Mouse (Mus musculus) embryonic facial prominence, embryonic 15.5 days (tissue): Measurements from ENCODE around the gene Sacs. TPM values are rescaled to one million over a fixed set of nuclear protein-coding genes. Genes with fewer than 3 reads are reported as not detected.
"Not testable (repeated sequence)": the region's sequence is repeated elsewhere in the genome, so short reads cannot be mapped to it uniquely, and the experiment has no call there.

Source experiments
- ATAC-seq: fragments of 200-750 bp; cut with Nextera tagmentation; 2 replicates; pipeline ENCODE4 v1.8.0; 2017; ENCODE audit warnings: low read depth, moderate TSS enrichment; ENCODE audit not compliant: insufficient number of reproducible peaks, low FRiP score, low TSS enrichment
- H3K27ac ChIP-seq: fragments of 300-500 bp; sonication (generic); replicated peaks from 2 replicates; pipeline ENCODE4 v1.5.1; 2015; ENCODE audit warnings: mild to moderate bottlenecking, inconsistent platforms
- H3K27me3 ChIP-seq: fragments of 300-500 bp; sonication (generic); 2 replicates; pipeline ENCODE4 v1.6.1; 2015; ENCODE audit warnings: inconsistent platforms
- H3K36me3 ChIP-seq: fragments of 300-500 bp; sonication (generic); 2 replicates; pipeline ENCODE4 v1.6.1; 2015; ENCODE audit warnings: mild to moderate bottlenecking, inconsistent platforms
- H3K4me1 ChIP-seq: fragments of 300-500 bp; sonication (generic); 2 replicates; pipeline ENCODE4 v1.6.1; 2015; ENCODE audit warnings: inconsistent platforms
- H3K4me2 ChIP-seq: fragments of 300-500 bp; sonication (generic); replicated peaks from 2 replicates; pipeline ENCODE4 v1.6.1; 2015; ENCODE audit warnings: mild to moderate bottlenecking, inconsistent platforms
- H3K4me3 ChIP-seq: fragments of 300-500 bp; sonication (generic); replicated peaks from 2 replicates; pipeline ENCODE4 v1.5.1; 2015; ENCODE audit warnings: mild to moderate bottlenecking, inconsistent platforms
- H3K9ac ChIP-seq: fragments of 300-500 bp; sonication (generic); 2 replicates; pipeline ENCODE4 v1.6.1; 2015; ENCODE audit warnings: inconsistent platforms
- H3K9me3 ChIP-seq: fragments of 300-500 bp; sonication (generic); replicated peaks from 2 replicates; pipeline ENCODE4 v1.6.1; 2016; ENCODE audit warnings: inconsistent platforms
- WGBS: fragments of 180-500 bp; shearing (Covaris S2); methylation state at CpG from one replicate; pipeline ENCODE4 v1.1.7; 2015; 5-methylcytosine and 5-hydroxymethylcytosine counted together
- polyA plus RNA-seq: library from polyadenylated mRNA; unstranded; fragments of >200 nt; fragmentation: Nextera tagmentation; extraction: Ambion mirVana; gene quantifications from 2 replicates; pipeline ENCODE4 v1.2.1, GENCODE M21; 2015

Gene Sacs
- polyA plus RNA-seq, 1 experiment from 2014 or later = 2.5 TPM

DNA sequence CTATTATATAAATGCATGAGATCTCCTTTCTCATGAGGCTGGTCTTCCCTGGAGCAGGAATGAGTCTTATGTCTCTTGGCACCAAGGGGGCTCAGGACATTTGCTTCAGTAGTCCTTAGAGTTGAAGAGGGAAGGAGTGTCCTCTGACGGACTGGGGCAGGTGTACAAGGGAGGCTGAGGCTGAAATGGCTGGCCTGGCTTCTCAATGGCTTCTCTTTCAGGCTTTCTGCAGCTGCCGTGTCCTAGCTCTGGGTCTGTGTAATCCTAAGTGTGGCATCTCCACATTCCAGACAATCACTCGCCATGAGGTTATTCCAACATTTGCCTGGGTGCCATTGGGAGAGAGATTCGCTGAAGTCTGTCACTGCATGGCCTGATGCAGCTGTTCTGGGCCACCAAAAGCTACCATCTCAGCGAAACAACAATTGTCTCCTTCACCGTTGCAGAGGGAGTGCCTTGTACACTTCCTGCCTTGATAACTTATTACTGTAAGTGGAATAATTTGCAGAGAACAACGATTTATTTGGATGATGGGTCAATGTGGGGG, 9.2 kb upstream of the Sacs start:
- no peak overlapping the region for H3K27ac ChIP-seq
- H3K27me3 ChIP-seq = no peaks in the 10 kb centered on the region
- no peak overlapping the region for H3K9ac ChIP-seq
- no peaks in the 10 kb centered on the region for H3K4me1 ChIP-seq
- H3K4me2 ChIP-seq = no peak overlapping the region
- no peaks in the 10 kb centered on the region for H3K9me3 ChIP-seq
- no peaks in the 10 kb centered on the region for H3K36me3 ChIP-seq
- ATAC-seq = peak; percentile 81
- no peak overlapping the region for H3K4me3 ChIP-seq
- WGBS = 69% methylated on average over 7 of the region's 7 CpGs

- Histone ChIP-seq H3K27ac (no peak overlapping the region), H3K4me3 (no peak overlapping the region), H3K4me1 (no peaks in the 10 kb centered on the region), H3K36me3 (no peaks in the 10 kb centered on the region), H3K4me2 (no peak overlapping the region), H3K9me3 (no peaks in the 10 kb centered on the region), H3K9ac (no peak overlapping the region), H3K27me3 (no peaks in the 10 kb centered on the region)
- WGBS = 80% methylated on average over 1 of the region's 1 CpGs
- no peak for ATAC-seq
These were observed 5.7 kb upstream of the Sacs start for GRCm38 (mm10) chr14:61132556-61132955.

- Histone ChIP-seq H3K36me3 (no peaks in the 10 kb centered on the region), H3K4me3 (no peak overlapping the region), H3K27ac (no peak overlapping the region), H3K27me3 (peaks cover 6% of the 10 kb centered on the region; the same call in 1 of the 2 replicates), H3K9ac (no peak overlapping the region), H3K4me2 (no peak overlapping the region), H3K9me3 (no peaks in the 10 kb centered on the region), H3K4me1 (peaks cover 8% of the 10 kb centered on the region; the same call in 1 of the 2 replicates)
- ATAC-seq = no peak
- 54% methylated on average over 5 of the region's 5 CpGs for WGBS
These were observed 3.8 kb upstream of the Sacs start for GRCm38 (mm10) chr14:61134381-61135030.

GRCm38 (mm10) chr14:61137410-61137809, 847 bp upstream of the Sacs start:
- Histone ChIP-seq H3K4me1 (peaks cover 8% of the 10 kb centered on the region; the same call in 1 of the 2 replicates), H3K4me3 (no peak overlapping the region), H3K4me2 (no peak overlapping the region), H3K9me3 (no peaks in the 10 kb centered on the region), H3K9ac (no peak overlapping the region), H3K36me3 (no peaks in the 10 kb centered on the region), H3K27ac (no peak overlapping the region), H3K27me3 (peaks cover 6% of the 10 kb centered on the region; the same call in 1 of the 2 replicates)
- WGBS = 58% methylated on average over 5 of the region's 5 CpGs
- ATAC-seq = no peak

DNA sequence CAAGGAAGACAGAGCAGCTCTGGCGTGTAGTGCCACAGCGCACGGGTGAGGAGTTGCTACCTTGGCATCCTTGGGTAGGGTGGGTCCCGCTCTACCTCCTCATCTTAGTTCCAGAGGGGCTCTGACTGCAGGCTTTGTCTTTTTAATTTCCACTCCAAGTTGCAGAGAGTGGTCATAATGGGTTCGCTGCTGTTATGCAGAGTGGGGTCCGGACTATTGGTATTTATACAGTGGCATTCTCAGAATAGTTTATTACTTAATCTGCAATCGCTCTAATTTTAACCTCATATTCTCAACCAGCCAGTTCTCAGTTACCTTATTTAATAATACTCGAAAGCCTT, 440 bp downstream of the Sacs start:
- no peaks in the 10 kb centered on the region for H3K36me3 ChIP-seq
- H3K4me1 ChIP-seq = peaks cover 8% of the 10 kb centered on the region; the same call in 1 of the 2 replicates
- peak overlapping the region; percentile 67 for H3K4me2 ChIP-seq
- no peak overlapping the region for H3K27ac ChIP-seq
- ATAC-seq = no peak
- H3K4me3 ChIP-seq = peak overlapping the region; percentile 46
- no peaks in the 10 kb centered on the region for H3K9me3 ChIP-seq
- H3K9ac ChIP-seq = no peak overlapping the region; the same call in 1 of the 2 replicates
- H3K27me3 ChIP-seq = peaks cover 6% of the 10 kb centered on the region; the same call in 1 of the 2 replicates
- 13% methylated on average over 8 of the region's 8 CpGs for WGBS

DNA sequence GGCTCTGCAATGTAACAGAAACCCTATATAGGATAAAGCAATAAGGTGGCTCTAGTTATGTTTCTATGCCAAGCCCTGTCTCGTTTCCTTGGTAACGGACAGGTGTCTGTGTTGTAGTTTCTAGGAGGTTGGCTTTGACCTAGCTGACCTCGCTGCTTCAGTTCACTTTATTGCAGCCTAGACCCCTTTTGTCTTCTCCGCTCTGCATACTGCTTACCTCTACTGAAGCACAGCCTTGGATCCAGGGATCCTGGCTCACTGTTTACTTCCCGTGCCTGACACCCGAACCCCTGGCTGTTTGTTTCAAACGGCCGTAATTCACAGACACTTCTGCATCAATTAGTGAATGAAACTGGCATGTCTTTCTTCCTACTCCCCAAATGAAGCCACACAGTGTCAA, 5.1 kb downstream of the Sacs start:
- H3K27ac ChIP-seq = no peak overlapping the region
- no peak for ATAC-seq
- H3K4me2 ChIP-seq = no peak overlapping the region
- peaks cover 6% of the 10 kb centered on the region; the same call in 1 of the 2 replicates for H3K27me3 ChIP-seq
- peaks cover 4% of the 10 kb centered on the region; the same call in 1 of the 2 replicates for H3K4me1 ChIP-seq
- H3K36me3 ChIP-seq = no peaks in the 10 kb centered on the region
- no peak overlapping the region for H3K9ac ChIP-seq
- 65% methylated on average over 8 of the region's 8 CpGs for WGBS
- H3K4me3 ChIP-seq = no peak overlapping the region
- H3K9me3 ChIP-seq = no peaks in the 10 kb centered on the region

GRCm38 (mm10) chr14:61143869-61144268, 5.6 kb downstream of the Sacs start:
- Histone ChIP-seq H3K4me3 (no peak overlapping the region), H3K27ac (no peak overlapping the region), H3K9ac (no peak overlapping the region), H3K4me2 (no peak overlapping the region), H3K36me3 (no peaks in the 10 kb centered on the region), H3K9me3 (no peaks in the 10 kb centered on the region), H3K27me3 (peaks cover 3% of the 10 kb centered on the region; the same call in 1 of the 2 replicates), H3K4me1 (no peaks in the 10 kb centered on the region)
- ATAC-seq = no peak
- WGBS = 41% methylated on average over 11 of the region's 11 CpGs

- not testable (repeated sequence) for H3K4me3 ChIP-seq, H3K9ac ChIP-seq, H3K36me3 ChIP-seq, H3K4me2 ChIP-seq, H3K27me3 ChIP-seq, H3K27ac ChIP-seq, H3K9me3 ChIP-seq, ATAC-seq, H3K4me1 ChIP-seq
- 90% methylated on average over 13 of the region's 13 CpGs for WGBS
These were observed 12.2 kb downstream of the Sacs start for GRCm38 (mm10) chr14:61150416-61150815.

GRCm38 (mm10) chr14:61154900-61155585, 16.8 kb downstream of the Sacs start:
- H3K9me3 ChIP-seq = no peaks in the 10 kb centered on the region
- H3K4me2 ChIP-seq = no peak overlapping the region
- WGBS = 78% methylated on average over 6 of the region's 6 CpGs
- no peak overlapping the region for H3K27ac ChIP-seq
- H3K4me3 ChIP-seq = no peak overlapping the region
- H3K27me3 ChIP-seq = no peaks in the 10 kb centered on the region
- no peaks in the 10 kb centered on the region for H3K4me1 ChIP-seq
- H3K9ac ChIP-seq = no peak overlapping the region
- no peaks in the 10 kb centered on the region for H3K36me3 ChIP-seq
- no peak for ATAC-seq

DNA sequence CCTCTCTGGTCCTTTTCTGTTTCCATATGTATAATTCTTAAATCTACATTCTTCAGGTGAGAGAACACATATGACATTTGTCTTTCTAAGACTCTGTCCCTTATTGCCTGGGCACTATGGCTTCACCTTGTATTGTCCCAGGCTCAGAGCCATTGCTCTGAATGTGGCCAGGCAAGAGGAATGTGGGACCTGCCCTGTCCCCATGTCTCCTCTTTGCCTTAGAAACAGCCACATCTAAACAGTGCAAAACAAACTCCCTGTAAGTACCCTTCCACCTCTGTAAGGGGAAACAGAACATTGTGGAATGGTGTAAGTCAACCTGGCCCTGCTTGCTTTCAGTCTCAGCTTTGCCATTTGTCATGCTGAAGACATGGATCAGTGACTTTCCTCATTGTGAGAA, 17.4 kb downstream of the Sacs start:
- no peak for ATAC-seq
- H3K27me3 ChIP-seq = no peaks in the 10 kb centered on the region

DNA sequence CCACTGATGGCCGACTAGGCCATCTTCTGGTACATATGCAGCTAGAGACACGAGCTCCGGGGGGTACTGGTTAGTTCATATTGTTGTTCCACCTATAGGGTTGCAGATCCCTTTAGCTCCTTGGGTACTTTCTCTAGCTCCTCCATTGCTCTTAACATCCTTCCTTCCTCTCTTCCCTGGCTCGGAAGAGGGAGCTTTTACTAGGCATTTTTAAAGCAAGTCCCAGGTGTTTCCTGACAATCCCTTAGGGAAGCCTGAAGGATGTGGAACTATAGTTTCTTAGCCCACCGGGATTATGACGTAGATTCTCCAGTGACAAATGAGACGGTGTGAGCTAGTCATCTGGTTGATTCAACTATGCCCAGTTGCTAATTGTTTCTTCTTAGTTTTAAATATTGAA, 19.2 kb downstream of the Sacs start:
- 76% methylated on average over 7 of the region's 7 CpGs for WGBS
- not testable (repeated sequence) for H3K4me1 ChIP-seq, H3K4me2 ChIP-seq, H3K27ac ChIP-seq, H3K4me3 ChIP-seq, ATAC-seq, H3K27me3 ChIP-seq, H3K9ac ChIP-seq, H3K9me3 ChIP-seq, H3K36me3 ChIP-seq

More for the DNA sequence above, 17.4 kb downstream of the Sacs start:
- Histone ChIP-seq H3K4me1 (no peaks in the 10 kb centered on the region), H3K27ac (no peak overlapping the region), H3K4me2 (no peak overlapping the region), H3K4me3 (no peak overlapping the region), H3K9ac (no peak overlapping the region), H3K9me3 (no peaks in the 10 kb centered on the region), H3K36me3 (no peaks in the 10 kb centered on the region)
